Mouse (Mus musculus) ES-Bruce4 (cell line): Measurements from ENCODE around the gene Lrmda.

Experiments
- CTCF ChIP-seq: IDR thresholded peaks from one replicate; pipeline ENCODE4 v1.8.1; 2011; ENCODE audit warnings: low read depth, low read length
- POLR2A ChIP-seq: IDR thresholded peaks from one replicate; pipeline ENCODE4 v1.8.1; 2011; ENCODE audit warnings: low read length; ENCODE audit not compliant: insufficient read depth

- TF ChIP-seq CTCF (no peak), POLR2A (no peak)
These were observed 111.6 kb downstream of the Lrmda start for GRCm38 (mm10) chr14:22130950-22131585.
